Mouse (Mus musculus) right cerebral cortex, postnatal 25 days (tissue): ENCODE measurements around the gene Ehbp1.

Source experiments
- DNase-seq: peaks from one replicate; pipeline ENCODE4 v3.0.0; 2022

Gene Ehbp1

GRCm38 (mm10) chr11:22050864-22051263, 291.2 kb downstream of the Ehbp1 start:
- no peak for DNase-seq

GRCm38 (mm10) chr11:22039854-22040426, 302.2 kb downstream of the Ehbp1 start:
- no peak for DNase-seq

DNA sequence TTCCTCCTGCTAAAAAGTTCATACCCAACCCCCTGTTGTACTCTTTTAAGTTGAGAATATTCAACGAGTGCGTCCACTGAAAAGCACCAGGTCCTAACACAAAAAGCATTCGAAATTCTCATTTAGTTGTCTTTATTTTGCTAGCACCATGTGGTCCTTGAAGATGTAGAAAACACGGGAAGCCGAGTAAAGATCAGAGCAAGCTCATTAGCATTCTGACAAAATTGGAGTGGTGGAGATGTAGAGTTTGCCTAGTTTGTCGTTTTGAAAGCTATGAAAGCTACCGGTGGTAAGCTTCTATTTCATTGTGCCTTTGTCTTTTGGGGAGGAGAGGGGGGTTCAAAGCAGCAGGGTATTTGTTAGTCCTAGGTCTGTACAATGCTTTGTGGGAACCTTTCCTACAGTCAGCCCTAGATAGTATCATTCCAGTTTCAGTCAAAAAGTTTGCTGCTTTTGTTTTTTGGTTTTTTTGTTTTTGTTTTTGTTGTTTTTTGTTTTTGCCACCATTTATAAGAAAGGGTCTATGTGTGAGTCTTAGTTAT, 307.5 kb downstream of the Ehbp1 start:
- no peak for DNase-seq

DNA sequence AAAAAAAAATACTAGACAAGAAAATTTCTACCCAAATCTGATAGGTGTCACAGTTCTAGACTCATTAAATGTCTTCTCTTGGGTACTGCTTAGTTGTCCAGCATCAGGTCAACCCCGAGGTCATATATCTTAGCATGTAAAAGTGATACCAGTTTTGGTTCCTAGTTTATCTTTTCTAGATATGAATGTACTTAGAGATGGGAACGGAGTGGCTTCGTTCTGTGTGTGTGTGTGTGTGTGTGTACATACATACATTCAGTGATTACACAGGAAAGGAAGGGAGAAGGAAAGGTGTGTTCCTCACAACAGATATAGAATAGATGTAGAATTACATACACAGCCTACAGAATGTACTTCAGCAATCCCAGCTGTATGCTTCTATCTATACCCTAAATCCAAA, 308.5 kb downstream of the Ehbp1 start:
- DNase-seq, result no peak

- no peak for DNase-seq
These were observed 321.5 kb downstream of the Ehbp1 start for GRCm38 (mm10) chr11:22020602-22021001.

DNA sequence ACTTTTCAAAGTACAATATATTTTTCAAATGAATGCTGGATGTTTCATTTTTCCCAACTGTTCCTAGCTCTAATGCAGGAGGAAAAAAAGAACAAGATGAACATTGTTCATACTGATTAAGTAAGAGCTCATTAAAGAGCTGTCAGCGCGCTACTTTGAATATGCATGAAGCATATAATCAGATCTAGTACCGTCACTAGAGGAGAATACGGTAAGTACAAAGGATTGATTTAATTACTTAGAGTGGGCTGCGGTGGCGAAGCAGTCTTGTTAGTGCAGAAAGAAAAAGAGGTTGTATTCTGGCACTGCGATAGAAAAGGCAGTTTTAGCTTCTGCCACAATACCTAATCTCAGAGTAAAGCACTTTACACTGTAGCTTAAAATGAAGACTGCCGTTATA, 324.6 kb downstream of the Ehbp1 start:
- DNase-seq, result no peak

GRCm38 (mm10) chr11:22016341-22016740, 325.8 kb downstream of the Ehbp1 start:
- DNase-seq, result no peak

DNA sequence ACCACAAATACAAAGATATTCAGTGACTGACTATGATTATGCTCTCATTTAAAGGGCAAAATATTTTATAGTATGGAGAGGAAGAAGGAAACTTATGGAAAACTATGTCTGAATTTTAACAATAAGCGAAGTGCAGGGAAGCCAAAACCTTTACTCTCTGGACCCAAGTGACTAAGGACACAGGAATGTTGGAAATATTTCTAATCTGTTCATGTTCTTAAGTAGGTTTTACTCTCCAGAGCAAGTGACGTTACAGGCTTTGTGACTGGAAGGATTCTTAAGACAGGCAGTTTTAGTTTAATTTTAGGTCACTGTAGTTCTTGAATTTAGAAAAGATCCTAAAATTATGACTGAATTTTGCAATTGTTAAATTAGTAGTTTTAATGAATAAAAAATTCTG, 333.3 kb downstream of the Ehbp1 start:
- DNase-seq, result no peak

DNA sequence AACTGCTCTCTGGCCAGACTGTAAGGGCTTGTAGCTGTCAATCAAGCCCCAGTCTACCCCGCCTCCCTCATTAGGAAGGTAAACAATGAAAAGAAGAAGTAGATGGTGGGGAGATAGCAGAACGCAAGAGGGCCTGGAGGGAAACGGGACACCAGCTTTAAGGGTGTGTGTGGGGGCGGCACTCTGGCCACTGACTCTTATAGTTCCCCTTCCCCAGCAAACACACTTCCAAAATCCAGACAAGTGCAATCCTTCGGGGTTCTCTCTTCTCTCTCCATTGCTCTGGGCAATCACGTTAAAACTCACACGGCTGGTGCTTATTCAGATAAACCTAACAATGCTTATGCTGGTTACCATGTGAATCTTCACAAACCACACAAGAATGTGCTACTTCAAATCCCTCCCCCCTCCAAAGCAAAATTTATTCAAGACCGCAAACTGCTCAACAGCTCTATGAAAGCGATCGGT, 333.9 kb downstream of the Ehbp1 start:
- DNase-seq, result no peak

DNA sequence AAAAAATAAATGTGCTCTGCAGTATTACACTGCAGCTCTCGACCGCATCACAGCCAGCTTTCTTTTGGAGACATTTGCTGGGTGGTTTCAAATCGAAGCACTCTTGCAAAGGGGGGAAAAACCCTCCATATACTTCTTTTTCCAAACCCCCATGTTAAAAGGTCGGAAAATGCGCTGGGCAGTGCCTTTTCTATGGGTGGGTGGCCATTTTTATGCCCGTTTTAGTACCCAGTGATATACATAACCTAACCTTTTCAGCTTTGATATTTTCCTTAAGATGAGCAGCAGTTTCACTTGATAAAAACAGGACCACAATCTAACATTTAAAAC, 334.3 kb downstream of the Ehbp1 start:
- no peak for DNase-seq

- no peak for DNase-seq
These were observed 334.9 kb downstream of the Ehbp1 start for GRCm38 (mm10) chr11:22007088-22007780.

DNA sequence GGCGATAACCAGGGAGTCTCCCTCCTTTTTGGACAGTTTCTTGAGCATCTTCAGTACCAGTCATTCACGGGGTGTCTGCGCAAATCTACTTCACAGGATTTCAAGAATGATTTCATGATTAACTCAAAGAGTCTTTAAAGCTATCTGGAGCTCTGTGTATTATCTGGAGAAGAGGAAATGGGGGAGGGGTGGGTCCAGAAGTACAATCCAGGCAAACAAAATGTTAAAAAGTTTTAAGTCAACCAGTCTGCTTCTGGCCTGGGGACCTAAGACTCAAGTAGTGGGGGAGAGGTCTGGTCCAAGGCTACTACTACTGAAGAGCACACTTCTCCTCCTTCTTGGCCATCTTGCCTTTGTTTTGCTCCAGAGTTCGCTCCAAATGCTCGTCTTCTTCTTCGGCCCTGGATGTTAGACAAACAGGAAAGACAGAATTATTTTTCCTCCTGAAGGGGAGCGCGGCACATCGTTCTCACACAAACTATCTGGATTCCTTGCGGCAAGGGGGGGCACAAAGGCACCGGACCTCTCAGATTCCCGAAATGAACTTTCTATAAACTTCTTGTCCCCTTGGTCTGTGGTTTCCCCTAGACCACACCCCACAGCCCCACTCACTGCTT, 335.5 kb downstream of the Ehbp1 start:
- DNase-seq, result no peak

DNA sequence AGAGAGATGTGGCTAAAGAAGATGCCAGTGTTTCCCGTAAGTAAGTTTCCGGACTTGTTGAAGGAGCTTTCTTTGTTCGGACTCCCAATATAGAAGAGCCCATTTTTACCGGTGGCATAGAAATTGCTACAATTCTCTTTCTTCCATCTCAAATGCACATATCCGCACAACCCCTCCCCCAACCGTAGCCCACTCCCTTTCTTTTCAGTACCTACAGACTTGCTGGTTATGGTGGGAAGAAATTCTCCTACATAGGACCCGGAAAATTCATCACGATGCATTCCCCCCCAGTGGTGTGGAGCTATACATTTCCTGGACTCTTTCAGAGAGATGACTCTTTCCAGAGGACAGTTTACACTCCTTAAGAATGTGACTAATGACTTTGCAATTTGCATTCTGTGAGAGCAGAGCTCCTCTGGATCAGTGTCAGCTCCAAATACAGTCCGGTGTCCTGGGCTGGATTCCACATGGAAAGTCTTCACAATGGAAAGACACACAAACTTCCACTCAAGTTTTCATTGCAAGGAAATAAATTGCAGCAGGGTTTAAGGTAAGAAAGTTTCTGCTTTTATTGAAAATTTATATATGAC, 336.7 kb downstream of the Ehbp1 start:
- no peak for DNase-seq

GRCm38 (mm10) chr11:22004331-22004841, 337.7 kb downstream of the Ehbp1 start:
- peak; percentile 22 for DNase-seq

DNA sequence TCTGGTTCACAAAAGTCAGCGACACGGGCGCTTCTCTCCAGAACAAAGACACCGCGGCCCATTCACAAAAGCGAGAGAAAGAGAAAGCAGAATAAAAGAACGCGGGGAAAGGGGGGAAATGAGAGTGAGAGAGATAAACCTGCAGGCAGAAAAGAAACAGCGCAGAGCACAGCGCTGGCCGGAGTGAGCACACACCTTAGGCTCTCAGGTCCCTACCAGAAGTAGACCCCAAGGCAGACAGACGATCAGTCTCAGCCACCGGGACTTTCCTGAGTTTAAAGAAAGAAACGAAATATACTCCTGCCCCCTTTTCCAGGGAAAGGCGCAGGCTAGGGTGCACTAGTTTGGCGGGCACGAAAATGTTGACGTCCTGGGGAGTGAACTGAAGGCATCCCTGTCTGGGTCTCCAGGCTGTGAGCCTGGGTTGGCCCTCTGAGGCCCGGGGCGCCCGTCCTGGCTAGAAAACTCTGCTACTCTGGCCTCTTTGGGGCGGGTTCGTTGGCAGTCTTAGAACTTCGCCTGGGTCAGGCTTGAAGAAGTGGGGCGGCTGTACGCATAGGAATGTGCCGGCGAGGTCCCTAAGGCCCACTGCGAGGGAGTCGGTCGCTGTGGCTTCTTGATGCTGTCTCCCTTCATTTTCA, 338.6 kb downstream of the Ehbp1 start:
- DNase-seq, result peak; percentile 11

GRCm38 (mm10) chr11:22002783-22003340, 339.2 kb downstream of the Ehbp1 start, which contains the start of gene Otx1:
Otx1 (minus strand) TSS chr11:22002897.
- peak; percentile 22 for DNase-seq

DNA sequence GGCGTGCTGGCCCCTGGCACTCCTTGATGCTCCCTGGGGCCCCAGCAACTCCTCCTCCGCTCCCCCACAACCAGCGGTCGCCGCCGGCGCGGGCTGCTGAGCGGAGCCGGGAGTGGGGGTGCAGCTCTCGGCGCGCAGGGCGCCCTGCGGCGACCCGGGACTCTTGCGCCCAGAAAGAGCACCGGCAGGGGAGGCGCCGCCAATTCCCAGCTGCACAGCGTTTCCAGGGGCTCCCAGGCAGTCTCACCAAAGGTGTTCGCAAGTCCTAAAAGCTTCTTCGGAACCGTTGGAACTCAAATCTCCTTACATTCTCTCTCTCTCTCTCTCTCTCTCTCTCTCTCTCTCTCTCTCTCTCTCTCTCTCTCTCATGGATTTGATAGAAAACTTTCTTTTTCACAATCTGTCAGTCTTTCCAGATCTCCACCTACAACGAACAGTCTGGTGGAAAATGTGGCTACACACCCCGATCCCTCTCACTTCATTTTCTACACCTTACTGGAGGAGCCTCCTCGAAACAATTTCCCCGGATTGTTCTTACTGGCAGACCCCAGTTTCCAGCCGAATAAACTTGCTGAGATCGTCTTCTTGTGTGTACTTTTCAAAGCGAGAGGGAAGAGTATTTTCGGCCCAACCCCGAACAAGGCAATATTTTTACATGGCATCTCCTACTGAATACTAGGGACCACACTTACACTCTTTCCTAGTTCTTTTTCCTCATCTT, 339.9 kb downstream of the Ehbp1 start:
- peak; percentile 20 for DNase-seq

DNA sequence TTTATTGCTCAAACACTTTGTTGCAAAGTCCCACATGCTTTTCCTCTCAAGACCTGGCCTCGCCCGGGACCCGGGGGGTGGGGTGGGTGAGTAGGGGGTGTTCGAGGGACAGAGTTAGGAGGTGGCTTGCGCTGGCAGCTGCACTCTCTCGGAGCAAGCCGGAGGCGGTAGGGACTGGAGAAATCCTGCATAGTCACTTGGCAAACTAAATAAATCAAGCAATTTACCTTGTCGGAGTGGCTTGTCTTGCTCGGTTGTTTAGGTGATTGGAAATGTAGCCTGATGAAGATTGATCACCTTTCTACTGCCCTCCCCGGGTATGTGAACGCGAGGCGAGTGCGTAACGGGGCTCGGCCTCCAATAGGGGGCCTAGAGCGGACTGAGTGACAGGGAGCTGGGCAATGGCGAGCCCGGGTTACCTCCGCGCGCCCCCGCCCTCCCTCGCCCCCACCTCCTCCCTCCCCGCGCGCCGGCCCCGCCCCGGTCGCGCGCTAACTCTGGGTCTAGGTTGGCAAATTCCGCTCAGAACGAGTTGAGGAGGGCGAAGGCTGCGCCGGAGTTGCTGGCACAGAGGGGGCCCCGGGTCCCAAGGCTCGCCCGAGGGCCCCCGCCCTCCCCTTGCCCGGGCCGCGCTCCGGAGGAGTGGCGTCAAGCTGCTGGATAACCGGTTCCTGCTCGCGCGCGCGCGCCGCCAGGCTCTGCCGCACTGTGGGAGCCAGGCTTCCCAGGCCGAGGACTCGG, 340.6 kb downstream of the Ehbp1 start:
- DNase-seq, result peak; percentile 53

DNA sequence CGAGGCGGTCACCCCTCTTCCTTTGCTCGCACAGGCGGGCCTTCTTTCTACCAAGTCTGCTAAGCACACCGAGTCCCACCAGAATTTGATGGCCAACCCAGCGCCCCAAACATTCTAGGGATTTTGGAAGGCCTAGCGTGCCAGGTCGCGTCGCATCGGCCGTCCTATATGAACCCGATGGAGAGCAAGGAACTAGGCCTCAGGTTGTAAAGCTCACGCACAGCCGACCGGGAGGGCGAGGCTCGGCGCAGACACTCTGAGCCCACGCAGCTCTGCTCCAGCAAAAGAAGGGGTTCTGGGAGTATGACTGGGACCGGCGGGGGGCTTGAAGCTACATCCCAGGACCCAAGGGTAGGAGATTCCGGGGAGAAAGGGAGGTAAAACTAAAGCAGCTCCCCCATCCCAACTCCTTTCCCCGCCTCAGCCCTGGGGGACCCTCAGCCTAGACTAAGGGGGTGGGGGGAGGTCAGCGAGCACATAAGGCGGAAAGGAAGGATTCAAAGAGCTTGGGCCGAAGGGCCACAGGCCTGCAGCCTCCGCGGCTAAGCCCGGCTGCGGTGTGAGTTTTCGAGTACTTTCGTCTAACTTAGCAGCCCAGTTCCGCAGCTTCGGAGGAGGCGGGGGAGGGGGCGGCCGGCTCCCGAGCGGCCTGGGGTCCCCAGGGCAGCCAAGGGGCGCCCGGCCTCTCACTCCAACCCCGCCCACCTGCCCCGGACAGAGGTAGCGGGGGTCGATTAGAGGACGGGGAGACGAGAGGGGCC, 341.6 kb downstream of the Ehbp1 start:
- no peak for DNase-seq
